Mouse (Mus musculus) testis, adult 2 months (tissue): ENCODE measurements around the gene Mapk1ip1.

Experiments
- CTCF ChIP-seq: fragments of 200-500 bp; IDR thresholded peaks from 2 replicates; pipeline ENCODE4 v1.5.1; 2012; ENCODE audit warnings: low read depth, mild to moderate bottlenecking, inconsistent platforms, low read length, moderate library complexity; ENCODE audit not compliant: control insufficient read depth, insufficient read depth, insufficient replicate concordance
- POLR2A ChIP-seq: fragments of 200-500 bp; IDR thresholded peaks from 2 replicates; pipeline ENCODE4 v1.6.1; 2012; ENCODE audit warnings: low read depth, mild to moderate bottlenecking, inconsistent platforms, low read length, moderate library complexity; ENCODE audit not compliant: control insufficient read depth

DNA sequence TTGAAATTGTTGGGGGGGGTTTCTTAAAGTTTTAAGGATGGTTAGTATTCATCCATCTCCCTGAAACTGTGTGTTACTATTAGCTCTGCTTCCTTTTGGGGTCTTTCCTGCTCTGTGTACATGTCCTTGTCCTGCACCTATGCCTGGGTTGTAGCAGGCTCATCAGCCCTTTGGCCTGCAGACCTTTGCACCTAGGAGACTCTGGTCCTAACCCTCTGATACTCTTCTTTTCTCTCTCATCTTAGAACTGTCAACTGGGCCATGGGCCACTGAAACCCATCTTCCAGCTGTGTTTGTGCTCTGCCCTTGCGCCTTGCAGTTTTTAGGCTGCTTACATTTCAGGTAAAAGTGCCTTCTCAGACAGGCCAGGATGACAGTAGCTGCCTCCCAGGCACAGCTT is 18.7 kb upstream of the Mapk1ip1 start:
- TF ChIP-seq POLR2A (no peak), CTCF (no peak)
